Mouse (Mus musculus) liver, adult 2 months (tissue): ENCODE results near the gene Rhox8. TPM values are rescaled to one million over a fixed set of nuclear protein-coding genes. Genes with fewer than 3 reads are reported as not detected.
"Not testable (repeated sequence)": the region's sequence is repeated elsewhere in the genome, so short reads cannot be mapped to it uniquely, and the experiment has no call there.

Source experiments
- DNase-seq: peaks from one replicate; pipeline ENCODE4 v3.0.0-alpha.2; 2011; ENCODE audit warnings: low read depth, low spot score; ENCODE audit errors: extremely low read depth
- H3K27ac ChIP-seq: fragments of 200-500 bp; replicated peaks from 2 replicates; pipeline ENCODE4 v1.5.1; 2012; ENCODE audit warnings: low read depth, mild to moderate bottlenecking, control low read depth, inconsistent platforms, low read length; ENCODE audit not compliant: insufficient read depth
- H3K27me3 ChIP-seq: fragments of 200-500 bp; 2 replicates; pipeline ENCODE4 v1.6.1; 2012; ENCODE audit warnings: mild to moderate bottlenecking, moderate library complexity, low read length, inconsistent platforms; ENCODE audit not compliant: control insufficient read depth, insufficient read depth
- H3K36me3 ChIP-seq: fragments of 200-500 bp; 2 replicates; pipeline ENCODE4 v1.6.1; 2012; ENCODE audit warnings: low read length, inconsistent platforms; ENCODE audit not compliant: control insufficient read depth, insufficient read depth
- H3K4me1 ChIP-seq: fragments of 200-500 bp; 2 replicates; pipeline ENCODE4 v1.6.1; 2011; ENCODE audit warnings: low read length; ENCODE audit not compliant: control insufficient read depth, insufficient read depth
- H3K4me3 ChIP-seq: fragments of 200-500 bp; 2 replicates; pipeline ENCODE4 v1.5.1; 2011; ENCODE audit warnings: low read depth, mild to moderate bottlenecking, control low read depth, low read length, moderate library complexity; ENCODE audit not compliant: insufficient read depth
- H3K79me2 ChIP-seq: fragments of 200-500 bp; 2 replicates; pipeline ENCODE4 v1.6.1; 2012; ENCODE audit warnings: inconsistent platforms, mild to moderate bottlenecking, low read length, moderate library complexity; ENCODE audit not compliant: control insufficient read depth, insufficient read depth
- H3K9ac ChIP-seq: fragments of 200-500 bp; 2 replicates; pipeline ENCODE4 v1.6.1; 2012; ENCODE audit warnings: low read depth, mild to moderate bottlenecking, control low read depth, inconsistent platforms, low read length
- CTCF ChIP-seq: fragments of 200-500 bp; IDR thresholded peaks from 2 replicates; pipeline ENCODE4 v1.5.1; 2011; ENCODE audit warnings: low read depth, low read length, control low read depth
- POLR2A ChIP-seq: fragments of 200-500 bp; IDR thresholded peaks from 2 replicates; pipeline ENCODE4 v1.6.1; 2011; ENCODE audit warnings: low read length, control low read depth; ENCODE audit not compliant: insufficient read depth; ENCODE audit errors: extremely low read depth
- WGBS: fragments of 180-500 bp; shearing (Covaris S2); methylation state at CpG from one replicate; pipeline ENCODE4 v1.1.7; 2018; 5-methylcytosine and 5-hydroxymethylcytosine counted together
- polyA plus RNA-seq: library from polyadenylated mRNA; depleted of rRNA; stranded (reverse); fragments of >200 nt; gene quantifications from 2 replicates; pipeline ENCODE4 v1.2.3, GENCODE M21; 2012; rRNA removed
- total RNA-seq: library from RNA; depleted of rRNA; stranded (reverse); fragments of >200 nt; gene quantifications from 2 replicates; pipeline ENCODE4 v1.2.3, GENCODE M21; 2014; rRNA removed

Gene Rhox8
- total and polyA plus RNA-seq, 2 experiments = not detected

- no peaks in the 10 kb centered on the region for H3K36me3 ChIP-seq
- DNase-seq = no peak
Measured at GRCm38 (mm10) chrX:37871641-37872040, 7.1 kb downstream of the Rhox8 start.

GRCm38 (mm10) chrX:37831386-37831785, 47.4 kb downstream of the Rhox8 start, which contains the start of gene Rhox7a:
Gene Rhox7a, plus strand, starts transcription at chrX:37831686.
- WGBS = 58% methylated on average over 8 of the region's 8 CpGs
- H3K4me1 ChIP-seq, H3K79me2 ChIP-seq, H3K27me3 ChIP-seq, H3K27ac ChIP-seq, H3K9ac ChIP-seq, H3K4me3 ChIP-seq, DNase-seq, H3K36me3 ChIP-seq: not testable (repeated sequence)

More at GRCm38 (mm10) chrX:37871641-37872040, 7.1 kb downstream of the Rhox8 start:
- Histone ChIP-seq H3K9ac (no peak overlapping the region), H3K27me3 (no peaks in the 10 kb centered on the region), H3K27ac (no peak overlapping the region), H3K4me1 (no peaks in the 10 kb centered on the region), H3K4me3 (no peak overlapping the region), H3K79me2 (no peaks in the 10 kb centered on the region)
- no peak for TF ChIP-seq POLR2A
- no peak for TF ChIP-seq CTCF
- WGBS = 100% methylated on average over 2 of the region's 2 CpGs

GRCm38 (mm10) chrX:37826610-37827009, 52.1 kb downstream of the Rhox8 start, which contains the start of gene Rhox6:
Gene Rhox6, plus strand, starts transcription at chrX:37826910.
- H3K79me2 ChIP-seq, H3K4me3 ChIP-seq, H3K36me3 ChIP-seq, H3K4me1 ChIP-seq, H3K9ac ChIP-seq, H3K27me3 ChIP-seq, DNase-seq, H3K27ac ChIP-seq: not testable (repeated sequence)
- WGBS = 95% methylated on average over 5 of the region's 12 CpGs

Other genes starting within 250 kb of the Rhox8 start
- gene Rhox2g, start 235.5 kb downstream of the Rhox8 start, total RNA-seq = not detected in 2 replicates
- not detected in 2 replicates for gene Rhox2g, start 235.5 kb downstream of the Rhox8 start, polyA plus RNA-seq
- gene Rhox4g, start 227.6 kb downstream of the Rhox8 start, total RNA-seq = not detected in 2 replicates
- gene Rhox4g, start 227.6 kb downstream of the Rhox8 start, polyA plus RNA-seq = not detected in 2 replicates
- gene Rhox3h, start 210.2 kb downstream of the Rhox8 start, total RNA-seq = not detected in 2 replicates
- not detected in 2 replicates for gene Rhox3h, start 210.2 kb downstream of the Rhox8 start, polyA plus RNA-seq
- gene Rhox2h, start 205.7 kb downstream of the Rhox8 start, total RNA-seq = not detected in 2 replicates
- gene Rhox2h, start 205.7 kb downstream of the Rhox8 start, polyA plus RNA-seq = not detected in 2 replicates
- 0.54 TPM in 1 of 2 replicates, not detected in the other for gene Rhox5, start 74.1 kb downstream of the Rhox8 start, total RNA-seq
- gene Rhox5, start 74.1 kb downstream of the Rhox8 start, polyA plus RNA-seq = not detected in 2 replicates
- gene Rhox6, start 52.0 kb downstream of the Rhox8 start, total RNA-seq = not detected in 2 replicates
- not detected in 2 replicates for gene Rhox6, start 52.0 kb downstream of the Rhox8 start, polyA plus RNA-seq
- not detected in 2 replicates for gene Rhox7a, start 47.3 kb downstream of the Rhox8 start, total RNA-seq
- gene Rhox7a, start 47.3 kb downstream of the Rhox8 start, polyA plus RNA-seq = not detected in 2 replicates
- gene Rhox7b, start 18.3 kb upstream of the Rhox8 start, total RNA-seq = not detected in 2 replicates
- not detected in 2 replicates for gene Rhox7b, start 18.3 kb upstream of the Rhox8 start, polyA plus RNA-seq
- not detected in 2 replicates for gene Rhox9, start 22.8 kb upstream of the Rhox8 start, total RNA-seq
- gene Rhox9, start 22.8 kb upstream of the Rhox8 start, polyA plus RNA-seq = not detected in 2 replicates
- not detected in 2 replicates for gene Btg1-ps1, start 139.9 kb upstream of the Rhox8 start, total RNA-seq
- gene Btg1-ps1, start 139.9 kb upstream of the Rhox8 start, polyA plus RNA-seq = not detected in 2 replicates
- not detected in 2 replicates for gene Btg1-ps2, start 164.2 kb upstream of the Rhox8 start, total RNA-seq
- gene Btg1-ps2, start 164.2 kb upstream of the Rhox8 start, polyA plus RNA-seq = not detected in 2 replicates
- gene Rhox10, start 187.5 kb upstream of the Rhox8 start, total RNA-seq = not detected in 2 replicates
- not detected in 2 replicates for gene Rhox10, start 187.5 kb upstream of the Rhox8 start, polyA plus RNA-seq
- not detected in 2 replicates for gene Rhox11, start 206.2 kb upstream of the Rhox8 start, total RNA-seq
- not detected in 2 replicates for gene Rhox11, start 206.2 kb upstream of the Rhox8 start, polyA plus RNA-seq
- gene Rhox12, start 232.0 kb upstream of the Rhox8 start, total RNA-seq = not detected in 2 replicates
- gene Rhox12, start 232.0 kb upstream of the Rhox8 start, polyA plus RNA-seq = not detected in 2 replicates
- gene Rhox13, start 242.3 kb upstream of the Rhox8 start, total RNA-seq = not detected in 2 replicates
- gene Rhox13, start 242.3 kb upstream of the Rhox8 start, polyA plus RNA-seq = not detected in 2 replicates